Mouse (Mus musculus) forebrain, embryonic 16.5 days (tissue): ENCODE measurements around the gene Hoxc4. TPM values are rescaled to one million over a fixed set of nuclear protein-coding genes. Genes with fewer than 3 reads are reported as not detected.

Experiments used
- ATAC-seq: fragments of 200-750 bp; cut with Nextera tagmentation; 2 replicates; pipeline ENCODE4 v1.8.0; 2017; ENCODE audit warnings: mild to moderate bottlenecking, moderate library complexity
- H3K27ac ChIP-seq: fragments of 300-500 bp; sonication (generic); 2 replicates; pipeline ENCODE4 v1.5.1; 2014; ENCODE audit warnings: low read length, control low read depth
- H3K27me3 ChIP-seq: fragments of 300-500 bp; sonication (generic); replicated peaks from 2 replicates; pipeline ENCODE4 v1.6.1; 2014; ENCODE audit warnings: low read length; ENCODE audit not compliant: control insufficient read depth, insufficient read depth
- H3K36me3 ChIP-seq: fragments of 300-500 bp; sonication (generic); 2 replicates; pipeline ENCODE4 v1.6.1; 2014; ENCODE audit not compliant: control insufficient read depth, insufficient read depth
- H3K4me1 ChIP-seq: fragments of 300-500 bp; sonication (generic); replicated peaks from 2 replicates; pipeline ENCODE4 v1.6.1; 2014; ENCODE audit warnings: low read length; ENCODE audit not compliant: control insufficient read depth, insufficient read depth
- H3K4me2 ChIP-seq: fragments of 300-500 bp; sonication (generic); 2 replicates; pipeline ENCODE4 v1.6.1; 2014; ENCODE audit warnings: mild to moderate bottlenecking, low read length, control low read depth
- H3K4me3 ChIP-seq: fragments of 300-500 bp; sonication (generic); replicated peaks from 2 replicates; pipeline ENCODE4 v1.5.1; 2014; ENCODE audit warnings: mild to moderate bottlenecking, low read length, control low read depth
- H3K9ac ChIP-seq: fragments of 300-500 bp; sonication (generic); replicated peaks from 2 replicates; pipeline ENCODE4 v1.6.1; 2014; ENCODE audit warnings: low read depth, low read length, control low read depth
- H3K9me3 ChIP-seq: fragments of 300-500 bp; sonication (generic); 2 replicates; pipeline ENCODE4 v1.6.1; 2016; ENCODE audit warnings: low read length; ENCODE audit not compliant: control insufficient read depth
- WGBS: fragments of 180-500 bp; shearing (Covaris S2); extraction: QIAGEN DNeasy Blood & Tissue Kit; methylation state at CpG from one replicate; pipeline ENCODE4 v1.1.7; 2014; 5-methylcytosine and 5-hydroxymethylcytosine counted together
- polyA plus RNA-seq: library from polyadenylated mRNA; unstranded; fragments of >200 nt; fragmentation: Nextera tagmentation; extraction: Ambion mirVana; gene quantifications from 2 replicates; pipeline ENCODE4 v1.2.1, GENCODE M21; 2015

Gene Hoxc4
- polyA plus RNA-seq, 1 experiment from 2014 or later, result not detected

DNA sequence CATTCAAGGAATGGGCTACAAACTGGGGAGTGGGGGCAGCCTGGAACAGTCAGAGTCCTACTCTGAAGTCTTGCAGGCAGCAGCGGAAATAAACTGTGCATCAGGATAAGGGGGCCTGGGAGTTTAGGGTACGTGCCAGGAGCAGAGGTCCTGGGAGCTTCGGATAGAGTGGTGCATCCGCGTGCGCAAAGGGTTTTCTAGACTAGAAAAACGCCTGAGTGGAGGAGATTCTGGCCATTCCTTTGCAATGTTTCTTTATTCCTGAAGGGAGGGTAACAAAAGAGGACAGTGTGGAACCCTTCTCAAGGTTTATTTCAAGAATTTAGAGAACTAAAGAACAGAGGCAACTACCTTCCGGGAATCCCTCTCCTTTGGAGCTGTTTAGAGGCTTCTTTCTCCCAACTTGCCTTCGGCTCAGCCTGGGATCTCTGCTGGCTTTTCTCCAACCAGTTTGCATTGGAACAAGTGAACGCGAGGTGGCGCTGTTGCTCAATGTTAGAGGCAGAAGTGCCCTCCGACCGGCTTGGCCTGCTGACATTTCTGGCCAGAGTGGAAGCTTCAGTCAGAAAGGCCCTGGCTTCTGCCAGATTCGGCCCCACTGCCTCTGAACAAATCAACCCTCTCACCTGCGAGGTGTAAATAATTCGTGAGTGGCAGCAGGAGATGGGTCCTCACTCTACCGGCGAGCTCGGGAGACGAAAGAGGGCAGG lies 31.5 kb upstream of the Hoxc4 start:
- no peak overlapping the region for H3K4me2 ChIP-seq
- H3K27me3 ChIP-seq, result peaks cover 96% of the 10 kb centered on the region
- no peaks in the 10 kb centered on the region for H3K9me3 ChIP-seq
- no peak overlapping the region for H3K4me3 ChIP-seq
- H3K27ac ChIP-seq, result no peak overlapping the region
- no peak overlapping the region for H3K9ac ChIP-seq
- no peaks in the 10 kb centered on the region for H3K36me3 ChIP-seq
- H3K4me1 ChIP-seq, result peaks cover 5% of the 10 kb centered on the region
- WGBS, result 2% methylated on average over 21 of the region's 21 CpGs
- ATAC-seq, result no peak; the same call in 1 of the 2 replicates

DNA sequence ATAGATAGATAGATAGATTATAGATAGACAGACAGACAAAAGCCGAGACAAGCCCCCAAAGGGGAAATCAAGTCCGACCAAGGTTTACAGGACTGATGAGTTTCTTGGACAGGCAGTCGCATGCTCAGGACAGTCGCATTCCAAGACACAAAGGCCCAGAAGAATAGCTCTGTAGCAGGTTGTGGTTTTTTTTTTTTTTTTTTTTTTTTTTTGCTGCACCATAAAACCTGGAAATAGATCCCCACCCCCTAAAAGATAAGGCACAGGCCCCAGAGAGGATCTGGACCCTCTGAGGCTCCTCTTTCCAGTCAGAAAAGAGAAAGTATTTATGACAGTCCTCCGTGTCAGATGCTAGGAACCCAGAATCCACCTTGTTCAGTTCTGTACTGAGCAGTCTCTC lies 30.7 kb upstream of the Hoxc4 start:
- H3K27ac ChIP-seq, result no peak overlapping the region
- no peak overlapping the region for H3K9ac ChIP-seq
- WGBS, result 11% methylated on average over 5 of the region's 5 CpGs
- peaks cover 97% of the 10 kb centered on the region for H3K27me3 ChIP-seq
- H3K36me3 ChIP-seq, result no peaks in the 10 kb centered on the region
- peaks cover 5% of the 10 kb centered on the region for H3K4me1 ChIP-seq
- H3K9me3 ChIP-seq, result no peaks in the 10 kb centered on the region
- H3K4me2 ChIP-seq, result no peak overlapping the region
- ATAC-seq, result no peak
- no peak overlapping the region for H3K4me3 ChIP-seq

DNA sequence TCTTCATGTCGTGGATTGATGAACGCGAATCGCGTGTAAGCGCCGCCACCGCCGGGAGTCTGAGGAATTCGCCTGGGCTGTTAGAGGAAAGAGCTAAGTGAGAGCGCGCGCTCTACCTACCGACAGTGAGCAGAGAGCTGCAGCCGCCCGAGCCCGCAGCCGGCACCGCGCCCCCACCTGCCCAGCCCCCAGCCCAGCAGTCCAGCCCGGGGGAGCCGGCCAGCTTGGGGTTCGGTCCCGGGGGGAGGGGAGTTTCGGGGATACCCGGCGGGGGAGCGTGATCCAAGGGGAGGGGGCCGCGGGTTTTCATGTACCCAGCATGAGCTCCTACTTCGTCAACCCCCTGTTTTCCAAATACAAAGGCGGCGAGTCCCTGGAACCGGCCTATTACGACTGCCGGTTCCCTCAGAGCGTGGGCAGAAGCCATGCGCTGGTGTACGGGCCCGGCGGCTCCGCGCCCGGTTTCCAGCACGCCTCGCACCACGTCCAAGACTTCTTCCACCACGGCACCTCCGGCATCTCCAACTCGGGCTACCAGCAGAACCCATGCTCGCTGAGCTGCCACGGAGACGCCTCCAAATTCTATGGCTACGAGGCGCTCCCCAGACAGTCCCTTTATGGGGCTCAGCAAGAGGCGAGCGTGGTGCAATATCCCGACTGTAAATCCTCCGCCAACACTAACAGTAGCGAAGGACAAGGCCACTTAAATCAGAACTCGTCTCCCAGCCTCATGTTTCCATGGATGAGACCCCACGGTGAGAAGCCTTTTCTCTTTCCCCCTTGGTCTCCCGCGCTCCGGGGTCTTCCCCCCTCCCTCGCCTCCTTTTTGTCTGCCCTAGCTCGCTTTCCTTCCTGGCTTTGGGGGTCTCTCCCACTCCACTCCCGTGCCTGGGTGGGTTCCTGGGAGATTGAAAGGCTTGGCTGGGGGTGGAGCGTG lies 28.0 kb upstream of the Hoxc4 start, which contains the start of gene Hoxc8:
Gene Hoxc8 (plus strand): TSS at position 147 of the 937 bp plus-strand sequence.
- no peak for ATAC-seq
- H3K4me2 ChIP-seq, result no peak within 1 kb of the TSS
- H3K9ac ChIP-seq, result no peak within 1 kb of the TSS
- peaks cover 5% of the 10 kb centered on the region for H3K4me1 ChIP-seq
- H3K4me3 ChIP-seq, result no peak within 1 kb of the TSS
- H3K27ac ChIP-seq, result no peak within 1 kb of the TSS
- under 1% methylated on average over 61 of the region's 69 CpGs for WGBS
- peaks cover 91% of the 10 kb centered on the region for H3K27me3 ChIP-seq
- no peaks in the 10 kb centered on the region for H3K36me3 ChIP-seq
- H3K9me3 ChIP-seq, result no peaks in the 10 kb centered on the region

DNA sequence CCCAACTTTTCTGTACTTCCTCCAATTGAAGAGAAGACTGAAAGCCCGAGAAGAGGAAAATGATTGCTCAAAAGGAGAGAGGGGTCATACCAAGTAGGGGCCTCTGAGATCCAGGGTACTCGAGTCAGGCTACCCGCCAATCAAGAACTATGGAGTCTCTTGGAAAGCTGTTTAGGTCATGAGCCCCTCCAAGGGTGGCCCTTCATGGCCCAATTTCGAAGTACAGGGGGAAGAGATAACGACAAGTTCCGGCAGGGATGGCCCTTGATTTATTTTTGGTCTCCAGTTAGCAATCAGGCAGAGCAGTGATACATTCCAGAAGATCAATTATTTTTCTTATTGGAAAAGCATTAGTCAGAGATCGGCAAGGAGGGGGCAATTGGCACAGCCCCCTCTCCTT lies 27.0 kb upstream of the Hoxc4 start:
- Histone ChIP-seq H3K4me1 (peaks cover 5% of the 10 kb centered on the region), H3K4me2 (no peak overlapping the region), H3K9me3 (no peaks in the 10 kb centered on the region), H3K27ac (no peak overlapping the region), H3K36me3 (no peaks in the 10 kb centered on the region), H3K9ac (no peak overlapping the region), H3K4me3 (no peak overlapping the region), H3K27me3 (peaks cover 91% of the 10 kb centered on the region)
- ATAC-seq, result no peak
- WGBS, result 4% methylated on average over 7 of the region's 7 CpGs

GRCm38 (mm10) chr15:102992206-102992605 lies 26.5 kb upstream of the Hoxc4 start:
- no peak overlapping the region for H3K4me2 ChIP-seq
- no peak for ATAC-seq
- H3K27me3 ChIP-seq, result peaks cover 91% of the 10 kb centered on the region
- H3K9me3 ChIP-seq, result no peaks in the 10 kb centered on the region
- H3K27ac ChIP-seq, result no peak overlapping the region
- peaks cover 5% of the 10 kb centered on the region for H3K4me1 ChIP-seq
- H3K36me3 ChIP-seq, result no peaks in the 10 kb centered on the region
- no peak overlapping the region for H3K9ac ChIP-seq
- no peak overlapping the region for H3K4me3 ChIP-seq
- WGBS, result under 1% methylated on average over 11 of the region's 11 CpGs

DNA sequence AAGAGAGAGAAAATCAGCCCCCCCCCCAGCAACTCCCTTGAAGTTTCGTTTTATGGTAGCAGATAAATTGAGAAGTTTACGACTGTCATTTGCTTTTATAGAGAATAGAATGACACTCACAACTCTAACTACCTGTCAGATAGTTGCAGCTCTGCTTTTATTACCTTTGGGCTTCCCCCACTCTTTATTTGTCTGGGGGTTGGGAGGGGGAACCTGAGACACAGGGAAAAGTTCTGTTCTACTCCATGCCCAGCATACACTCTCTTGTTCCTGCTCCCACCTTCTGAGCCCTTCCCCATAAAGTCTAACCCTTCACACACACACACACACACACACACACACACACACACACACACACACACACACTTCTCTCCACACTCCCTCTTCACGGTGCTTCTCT lies 25.9 kb upstream of the Hoxc4 start:
- 4% methylated on average over 3 of the region's 3 CpGs for WGBS
- Histone ChIP-seq H3K27me3 (peaks cover 91% of the 10 kb centered on the region), H3K4me1 (peaks cover 5% of the 10 kb centered on the region), H3K9ac (no peak overlapping the region), H3K9me3 (no peaks in the 10 kb centered on the region), H3K4me2 (no peak overlapping the region), H3K4me3 (no peak overlapping the region), H3K36me3 (no peaks in the 10 kb centered on the region), H3K27ac (no peak overlapping the region)
- ATAC-seq, result no peak

DNA sequence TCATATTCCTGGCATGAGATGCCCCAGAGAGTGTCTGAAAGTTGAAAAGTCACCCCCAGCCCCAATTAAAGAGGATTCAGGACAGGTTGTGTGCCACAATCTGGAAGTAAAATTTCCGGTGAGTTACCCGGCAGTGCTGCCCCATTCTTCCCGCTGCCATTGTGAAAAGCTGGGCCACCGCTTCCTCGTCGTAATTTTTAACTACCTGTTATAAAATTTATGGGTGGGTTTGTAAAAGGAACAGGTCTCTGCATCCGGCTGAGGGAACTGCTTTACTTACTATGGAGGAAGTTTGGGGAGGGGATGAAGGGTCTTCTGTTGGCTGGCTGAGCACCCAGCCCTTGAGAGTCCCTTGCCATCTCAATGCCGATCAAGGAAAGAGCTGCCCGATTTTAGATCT lies 22.2 kb upstream of the Hoxc4 start:
- under 1% methylated on average over 9 of the region's 9 CpGs for WGBS
- Histone ChIP-seq H3K36me3 (no peaks in the 10 kb centered on the region), H3K27ac (no peak overlapping the region), H3K4me2 (no peak overlapping the region), H3K9ac (no peak overlapping the region), H3K9me3 (no peaks in the 10 kb centered on the region), H3K4me1 (peaks cover 10% of the 10 kb centered on the region), H3K27me3 (peaks cover 93% of the 10 kb centered on the region), H3K4me3 (no peak overlapping the region)
- no peak for ATAC-seq

GRCm38 (mm10) chr15:102997431-102997830 lies 21.3 kb upstream of the Hoxc4 start:
- Histone ChIP-seq H3K4me1 (peaks cover 10% of the 10 kb centered on the region), H3K4me2 (no peak overlapping the region), H3K27ac (no peak overlapping the region), H3K36me3 (no peaks in the 10 kb centered on the region), H3K9me3 (no peaks in the 10 kb centered on the region), H3K27me3 (peaks cover 93% of the 10 kb centered on the region), H3K9ac (no peak overlapping the region), H3K4me3 (no peak overlapping the region)
- 0% methylated on average over 3 of the region's 3 CpGs for WGBS
- ATAC-seq, result no peak

- H3K4me3 ChIP-seq, result peak within 1 kb of the TSS; percentile 41
- no peak within 1 kb of the TSS; the same call in 1 of the 2 replicates for H3K9ac ChIP-seq
- no peaks in the 10 kb centered on the region for H3K9me3 ChIP-seq
- H3K27ac ChIP-seq, result no peak within 1 kb of the TSS
- 1% methylated on average over 19 of the region's 19 CpGs for WGBS
- H3K36me3 ChIP-seq, result no peaks in the 10 kb centered on the region
- H3K27me3 ChIP-seq, result peaks cover 93% of the 10 kb centered on the region
- H3K4me1 ChIP-seq, result peaks cover 10% of the 10 kb centered on the region
- peak within 1 kb of the TSS; percentile 57 for H3K4me2 ChIP-seq
- ATAC-seq, result no peak
Measured at GRCm38 (mm10) chr15:102997939-102998355, 20.8 kb upstream of the Hoxc4 start, which contains the start of gene Hoxc6. TSS of gene Hoxc6 (plus strand) at chr15:102998257.
